Mouse (Mus musculus): Measurements from ENCODE around the gene Atxn3. TPM values are rescaled to one million over a fixed set of nuclear protein-coding genes. Genes with fewer than 3 reads are reported as not detected.
"Not testable (repeated sequence)": the region's sequence is repeated elsewhere in the genome, so short reads cannot be mapped to it uniquely, and the experiment has no call there.

The Atxn3 gene
- total RNA-seq, 2 experiments from 2014 or later, result 3.6 to 5.1 TPM

- intact Hi-C loops (cut with DNase I; ENCODE audit: low total_unique reads), result no loop called here
- DNase-seq, result no peak
Measured at GRCm38 (mm10) chr12:101972230-101972629, 14.2 kb upstream of the Atxn3 start.

- intact Hi-C loops (cut with DNase I; ENCODE audit: low total_unique reads), result no loop called here
- DNase-seq, result no peak
Measured at GRCm38 (mm10) chr12:101971311-101971710, 13.3 kb upstream of the Atxn3 start.

- DNase-seq; intact Hi-C loops (cut with DNase I; ENCODE audit: low total_unique reads): not testable (repeated sequence)
Measured at GRCm38 (mm10) chr12:101958960-101959780, 1.1 kb upstream of the Atxn3 start.

- intact Hi-C loops (cut with DNase I; ENCODE audit: low total_unique reads), result no loop called here
- no peak for DNase-seq
Measured at GRCm38 (mm10) chr12:101958556-101958955, 510 bp upstream of the Atxn3 start.

DNA sequence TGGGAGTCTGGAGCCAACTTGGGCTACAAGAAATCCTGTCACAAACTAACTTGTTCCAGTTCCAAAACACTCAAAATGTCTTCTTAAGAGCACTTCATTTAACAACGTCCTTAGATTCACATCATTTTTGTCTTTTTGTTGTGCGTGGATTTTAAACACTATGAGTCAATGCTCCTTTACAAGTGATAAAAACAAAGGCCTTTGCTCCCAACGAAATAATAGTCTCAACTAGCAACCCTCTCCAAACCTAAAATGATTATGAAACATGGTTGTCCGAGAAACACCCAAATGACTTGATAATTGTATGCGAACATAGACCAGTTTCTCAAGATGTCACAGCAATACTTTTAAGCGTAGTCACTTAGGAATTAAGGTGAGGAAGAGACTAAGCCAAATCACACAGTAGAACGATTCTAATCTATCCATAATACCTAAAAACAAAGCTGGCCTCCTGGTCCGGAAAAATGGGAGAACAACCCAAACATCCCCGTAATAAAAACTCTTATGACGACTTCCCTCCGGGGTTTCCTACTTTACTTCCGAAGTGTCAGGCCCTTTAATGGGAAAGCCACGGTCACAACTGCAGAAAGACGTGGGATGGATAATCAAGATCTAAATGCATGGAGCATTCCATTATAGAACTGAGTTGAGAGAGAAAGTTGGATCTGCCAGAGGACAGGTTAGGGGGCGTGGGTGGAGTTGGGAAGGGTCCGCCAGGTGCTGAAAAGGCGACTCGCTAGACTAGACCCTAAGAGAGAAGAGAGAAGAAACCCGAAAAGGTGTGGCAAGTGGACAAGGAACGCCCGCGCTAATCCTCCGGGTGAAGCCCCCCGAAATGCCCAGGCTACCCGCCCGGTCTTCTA lies 736 bp downstream of the Atxn3 start:
- intact Hi-C loops (cut with DNase I; ENCODE audit: low total_unique reads), result no loop called here
- DNase-seq, result no peak

- intact Hi-C loops (cut with DNase I; ENCODE audit: low total_unique reads); DNase-seq: not testable (repeated sequence)
Measured at GRCm38 (mm10) chr12:101955821-101956220, 2.2 kb downstream of the Atxn3 start.

DNA sequence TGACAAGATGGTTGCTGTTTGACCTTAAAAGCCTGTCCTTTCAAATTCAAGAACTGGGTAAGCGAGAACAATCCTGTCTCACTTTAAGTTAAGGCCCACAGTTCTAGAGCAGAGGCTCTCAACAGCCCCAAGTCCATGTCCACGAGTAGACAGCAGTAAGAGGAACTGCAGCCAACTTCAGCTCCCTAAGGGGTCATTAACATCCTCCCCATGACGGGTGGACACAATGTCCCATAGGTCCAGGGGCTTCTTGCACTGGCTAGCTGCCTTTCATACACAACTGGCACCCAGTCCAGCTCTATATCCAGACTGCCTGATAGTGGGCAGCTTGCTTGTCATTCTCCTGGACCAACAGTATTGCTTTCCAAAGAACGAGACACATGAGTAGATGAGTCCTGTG lies 9.2 kb downstream of the Atxn3 start:
- intact Hi-C loops (cut with DNase I; ENCODE audit: low total_unique reads), result no loop called here
- DNase-seq, result no peak

- intact Hi-C loops (cut with DNase I; ENCODE audit: low total_unique reads), result no loop called here
- DNase-seq, result no peak
Measured at GRCm38 (mm10) chr12:101947986-101948385, 10.1 kb downstream of the Atxn3 start.

- no peak for DNase-seq
- intact Hi-C loops (cut with DNase I; ENCODE audit: low total_unique reads), result no loop called here
Measured at GRCm38 (mm10) chr12:101937572-101937971, 20.5 kb downstream of the Atxn3 start.

DNA sequence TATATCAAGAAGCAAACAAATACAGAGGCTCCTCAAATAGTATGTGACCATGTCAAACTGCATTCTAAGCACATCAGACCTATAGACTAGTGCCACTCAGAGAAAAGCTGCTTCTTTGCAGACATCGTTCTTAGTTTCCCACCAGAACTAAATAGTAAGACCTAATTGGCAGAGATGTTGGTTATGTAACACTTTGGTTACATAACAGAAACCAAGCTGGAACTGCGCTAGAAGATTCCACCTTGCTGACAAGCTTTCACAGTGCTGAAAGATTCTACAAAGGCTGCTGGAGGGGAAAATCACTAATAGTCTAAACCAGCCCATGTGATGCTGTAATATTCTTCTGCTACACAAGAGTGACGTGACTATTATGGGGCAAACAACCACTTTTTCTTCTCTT lies 22.8 kb downstream of the Atxn3 start:
- no peak for DNase-seq
- intact Hi-C loops (cut with DNase I; ENCODE audit: low total_unique reads), result no loop called here

DNA sequence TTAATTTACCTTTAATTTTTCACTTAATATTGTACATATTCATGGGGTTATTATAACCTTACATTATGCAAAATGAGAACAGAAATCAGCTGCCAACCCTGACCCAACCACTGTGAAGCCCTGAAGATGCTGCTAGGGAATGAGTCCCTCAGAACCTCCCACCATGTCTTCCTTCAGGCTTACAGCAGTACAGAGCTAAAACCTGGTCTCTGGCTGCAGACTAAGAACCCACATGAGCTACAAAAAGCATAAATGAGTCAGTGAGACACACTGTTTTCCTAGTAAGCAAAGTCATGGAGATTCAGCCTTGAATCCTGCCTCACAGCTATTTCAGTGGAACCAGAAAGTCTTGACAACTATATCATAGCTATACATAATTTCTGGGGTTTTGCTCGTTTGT lies 29.6 kb downstream of the Atxn3 start:
- no peak for DNase-seq
- intact Hi-C loops (cut with DNase I; ENCODE audit: low total_unique reads), result no loop called here

- DNase-seq, result no peak
- intact Hi-C loops (cut with DNase I; ENCODE audit: low total_unique reads), result no loop called here
Measured at GRCm38 (mm10) chr12:101922313-101922712, 35.7 kb downstream of the Atxn3 start.

DNA sequence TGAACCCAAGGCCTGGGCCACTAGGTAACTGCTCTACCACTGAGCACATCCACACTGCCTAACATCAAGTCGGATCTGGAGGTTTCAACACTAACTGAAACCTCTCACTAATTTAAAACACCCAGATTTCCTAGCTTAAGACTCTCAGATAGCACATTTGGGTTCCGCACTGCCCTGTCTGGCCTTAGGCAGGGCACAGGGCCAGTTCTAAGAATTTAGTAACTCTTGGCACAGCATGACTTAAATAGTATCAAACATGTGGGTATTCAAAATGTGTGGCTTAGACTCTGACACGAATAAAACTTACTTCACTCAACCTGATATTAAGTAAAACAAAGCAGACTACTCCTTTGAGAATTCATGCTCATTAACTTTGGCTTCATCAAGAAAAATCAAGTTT lies 38.2 kb downstream of the Atxn3 start:
- DNase-seq, result no peak
- intact Hi-C loops (cut with DNase I; ENCODE audit: low total_unique reads), result no loop called here

DNA sequence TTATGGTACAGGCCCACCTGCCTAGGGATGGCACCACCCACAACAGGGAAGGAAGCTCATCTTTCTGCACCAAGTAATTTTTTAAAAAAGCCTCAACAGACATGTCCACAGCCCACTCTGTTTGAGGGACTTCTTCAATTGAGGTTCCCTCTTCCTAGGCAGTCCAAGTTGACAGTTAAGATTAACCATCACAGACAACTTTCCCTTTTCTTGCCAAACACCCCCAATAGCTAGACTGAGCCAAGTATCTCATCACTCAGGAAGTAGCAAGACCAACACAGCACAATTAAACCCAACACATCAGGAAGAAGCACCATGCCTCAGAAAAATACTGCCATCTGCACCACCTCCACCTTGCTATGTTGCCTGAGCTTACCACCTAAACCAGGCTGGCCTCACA lies 40.9 kb downstream of the Atxn3 start:
- intact Hi-C loops (cut with DNase I; ENCODE audit: low total_unique reads), result no loop called here
- DNase-seq, result no peak

GRCm38 (mm10) chr12:101912626-101913490 lies 45.2 kb downstream of the Atxn3 start, which contains the start of gene Trip11:
Trip11 (minus strand) TSS chr12:101913267.
- intact Hi-C loops (cut with DNase I; ENCODE audit: low total_unique reads), result no loop called here
- peak; percentile 92 for DNase-seq

- intact Hi-C loops (cut with DNase I; ENCODE audit: low total_unique reads), result no loop called here
- no peak for DNase-seq
Measured at GRCm38 (mm10) chr12:101911346-101911745, 46.7 kb downstream of the Atxn3 start.

DNA sequence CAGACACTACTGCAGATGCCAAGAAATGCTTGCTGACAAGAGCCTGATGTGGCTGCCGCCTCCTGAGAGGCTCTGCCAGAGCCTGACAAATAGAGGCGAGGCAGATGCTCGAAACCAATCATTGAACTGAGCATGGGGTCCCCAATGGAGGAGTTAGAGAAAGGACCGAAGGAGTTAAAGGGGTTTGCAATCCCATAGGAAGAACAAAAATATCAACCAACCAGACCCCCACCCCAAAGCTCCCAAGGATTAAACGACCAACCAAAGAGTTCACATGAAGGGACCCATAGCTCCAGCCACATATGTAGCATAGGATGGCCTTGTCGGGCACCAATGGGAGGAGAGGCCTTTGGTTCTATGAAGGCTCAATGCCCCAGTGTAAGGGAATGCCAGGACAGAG lies 47.7 kb downstream of the Atxn3 start:
- intact Hi-C loops (cut with DNase I; ENCODE audit: low total_unique reads), result no loop called here

GRCm38 (mm10) chr12:101905817-101906216 lies 52.2 kb downstream of the Atxn3 start:
- no peak for DNase-seq
- intact Hi-C loops (cut with DNase I; ENCODE audit: low total_unique reads), result no loop called here

More for the DNA sequence above, 47.7 kb downstream of the Atxn3 start:
- no peak for DNase-seq

DNA sequence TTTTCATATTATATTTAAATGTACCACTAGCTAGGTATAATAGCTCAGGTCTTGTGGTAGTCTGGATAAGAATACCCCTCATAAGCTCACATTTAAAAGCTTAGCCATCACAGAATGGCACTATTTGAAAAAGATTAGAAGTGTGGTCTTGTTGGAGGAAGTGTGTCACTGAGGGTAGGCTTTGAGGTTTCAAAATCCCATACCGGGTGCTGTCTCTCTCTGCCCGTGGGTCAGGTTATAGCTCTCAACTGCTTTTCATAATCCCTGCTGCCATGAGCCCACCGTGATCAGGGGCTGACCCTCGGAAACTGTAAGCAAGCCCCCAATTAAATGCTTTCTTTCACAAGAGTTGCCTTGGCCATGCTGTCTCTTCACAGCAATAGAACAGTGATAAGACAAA lies 53.1 kb downstream of the Atxn3 start:
- intact Hi-C loops (cut with DNase I; ENCODE audit: low total_unique reads), result no loop called here
- DNase-seq, result no peak

- DNase-seq, result no peak
- intact Hi-C loops (cut with DNase I; ENCODE audit: low total_unique reads), result no loop called here
Measured at GRCm38 (mm10) chr12:101904170-101904569, 53.9 kb downstream of the Atxn3 start.

Measured in gastrocnemius, postnatal 14 days (tissue).